Comparison of ENCODE assay signal across 28 mouse cellular contexts in genomic region chr3:90611494-90611893, GRCm38 (mm10). TPM values are rescaled to one million over a fixed set of nuclear protein-coding genes. Genes with fewer than 3 reads are reported as not detected.
"Had no signal": no experiment of that assay in that cellular context is flagged by ENCODE, and none has a peak within 500 bp of the region (broad histone marks: within the 10 kb centered on the region; RNA-seq: fewer than 3 reads in every experiment).

No protein-coding gene starts in this region.

- H3K27ac ChIP-seq: kidney, embryonic 15.5 days; limb, embryonic 10.5 days; limb, embryonic 13.5 days; liver, embryonic 12.5 days; liver, embryonic 15.5 days; lung, embryonic 15.5 days; midbrain, embryonic 10.5 days; neural tube, embryonic 13.5 days; stomach, embryonic 15.5 days had no signal

- H3K9me3 ChIP-seq: kidney, embryonic 15.5 days; limb, embryonic 10.5 days; limb, embryonic 13.5 days; liver, embryonic 12.5 days; liver, embryonic 15.5 days; lung, embryonic 15.5 days; megakaryocyte, embryonic 14.5 days; midbrain, embryonic 10.5 days; neural tube, embryonic 13.5 days; stomach, embryonic 15.5 days had no signal

- H3K9ac ChIP-seq: kidney, embryonic 15.5 days; limb, embryonic 13.5 days; liver, embryonic 12.5 days; liver, embryonic 15.5 days; lung, embryonic 15.5 days; neural tube, embryonic 13.5 days; stomach, embryonic 15.5 days had no signal

- H3K27me3 ChIP-seq: kidney, embryonic 15.5 days; lung, embryonic 15.5 days; stomach, embryonic 15.5 days had no signal

- DNase-seq: kidney, adult 11 months; kidney, adult 8-10 months; kidney, postnatal 10 days; liver; lung, adult 18-20 months; lung, postnatal 10 days; lung, postnatal 4 days; midbrain, embryonic 14.5 days; retina, postnatal 1 day; thymus, adult 2 months; thymus, postnatal 14 days; thymus, postnatal 4 days had no signal

- H3K4me3 ChIP-seq: kidney, embryonic 15.5 days; limb, embryonic 10.5 days; limb, embryonic 13.5 days; liver, embryonic 12.5 days; liver, embryonic 15.5 days; lung, embryonic 15.5 days; megakaryocyte, embryonic 14.5 days; midbrain, embryonic 10.5 days; neural tube, embryonic 13.5 days; stomach, embryonic 15.5 days had no signal

- H3K36me3 ChIP-seq: kidney, embryonic 15.5 days; limb, embryonic 10.5 days; limb, embryonic 13.5 days; liver, embryonic 12.5 days; liver, embryonic 15.5 days; lung, embryonic 15.5 days; midbrain, embryonic 10.5 days; neural tube, embryonic 13.5 days; stomach, embryonic 15.5 days had no signal

- H3K4me2 ChIP-seq: kidney, embryonic 15.5 days; limb, embryonic 13.5 days; liver, embryonic 12.5 days; liver, embryonic 15.5 days; lung, embryonic 15.5 days; neural tube, embryonic 13.5 days; stomach, embryonic 15.5 days had no signal

- ATAC-seq: liver, embryonic 12.5 days had no signal

RNA-seq across cellular contexts. Expression of gene S100a5, which starts 3.2 kb away (rescaled TPM):
- total RNA-seq: layer of hippocampus, postnatal 14 days; left cerebral cortex, adult 18-20 months; left cerebral cortex, postnatal 25 days; neutrophil, adult 5-6 weeks had no signal
- polyA plus RNA-seq: kidney, embryonic 15.5 days; limb, embryonic 10.5 days; limb, embryonic 13.5 days; liver, embryonic 12.5 days; liver, embryonic 15.5 days; lung, embryonic 15.5 days; midbrain, embryonic 10.5 days; midbrain, embryonic 14.5 days; neural tube, embryonic 13.5 days; small intestine, adult 2 months; thymus, adult 2 months had no signal

RNA-seq across cellular contexts. Expression of gene S100a4, which starts 7.9 kb away (rescaled TPM):
- polyA plus RNA-seq: neural tube, embryonic 13.5 days had no signal

RNA-seq across cellular contexts. Expression of gene Gm42674, which starts 9.8 kb away (rescaled TPM):
- total RNA-seq: layer of hippocampus, postnatal 14 days; left cerebral cortex, adult 18-20 months; left cerebral cortex, postnatal 25 days; neutrophil, adult 5-6 weeks had no signal
- polyA plus RNA-seq: kidney, embryonic 15.5 days; limb, embryonic 10.5 days; limb, embryonic 13.5 days; liver, embryonic 12.5 days; liver, embryonic 15.5 days; lung, embryonic 15.5 days; midbrain, embryonic 10.5 days; midbrain, embryonic 14.5 days; neural tube, embryonic 13.5 days; small intestine, adult 2 months; stomach, embryonic 15.5 days; thymus, adult 2 months had no signal

RNA-seq across cellular contexts. Expression of gene S100a2, which starts 21.4 kb away (rescaled TPM):
- total RNA-seq: layer of hippocampus, adult 18-20 months; layer of hippocampus, postnatal 14 days; left cerebral cortex, adult 18-20 months; left cerebral cortex, postnatal 25 days; neutrophil, adult 5-6 weeks had no signal
- polyA plus RNA-seq: kidney, embryonic 15.5 days; limb, embryonic 10.5 days; limb, embryonic 13.5 days; liver, embryonic 12.5 days; liver, embryonic 15.5 days; lung, embryonic 15.5 days; midbrain, embryonic 10.5 days; midbrain, embryonic 14.5 days; neural tube, embryonic 13.5 days; small intestine, adult 2 months; stomach, embryonic 15.5 days; thymus, adult 2 months had no signal
